Mouse (Mus musculus) ES-Bruce4 (cell line): ENCODE measurements around the gene Grid2. TPM values are rescaled to one million over a fixed set of nuclear protein-coding genes. Genes with fewer than 3 reads are reported as not detected.

ENCODE experiments used
- H3K27ac ChIP-seq: 2 replicates; pipeline ENCODE4 v1.5.1; 2012; ENCODE audit warnings: low read length, inconsistent platforms; ENCODE audit not compliant: insufficient read depth
- H3K27me3 ChIP-seq: 2 replicates; pipeline ENCODE4 v1.6.1; 2012; ENCODE audit warnings: mild to moderate bottlenecking, low read length, inconsistent platforms; ENCODE audit not compliant: control insufficient read depth, poor library complexity, insufficient read depth, severe bottlenecking
- H3K36me3 ChIP-seq: 2 replicates; pipeline ENCODE4 v1.6.1; 2012; ENCODE audit warnings: inconsistent platforms, mild to moderate bottlenecking, low read length, moderate library complexity; ENCODE audit not compliant: control insufficient read depth, poor library complexity, insufficient read depth, severe bottlenecking
- H3K4me1 ChIP-seq: one replicate; pipeline ENCODE4 v1.8.1; 2011; ENCODE audit warnings: low read length; ENCODE audit not compliant: control insufficient read depth, insufficient read depth
- H3K4me3 ChIP-seq: 2 replicates; pipeline ENCODE4 v1.5.1; 2011; ENCODE audit warnings: low read depth, mild to moderate bottlenecking, low read length
- H3K9ac ChIP-seq: 2 replicates; pipeline ENCODE4 v1.6.1; 2012; ENCODE audit warnings: low read depth, mild to moderate bottlenecking, inconsistent platforms; ENCODE audit not compliant: poor library complexity, severe bottlenecking
- H3K9me3 ChIP-seq: replicated peaks from 2 replicates; pipeline ENCODE4 v1.6.1; 2012; ENCODE audit warnings: mild to moderate bottlenecking, low read length, inconsistent platforms; ENCODE audit not compliant: control insufficient read depth, poor library complexity, insufficient read depth, severe bottlenecking
- CTCF ChIP-seq: IDR thresholded peaks from one replicate; pipeline ENCODE4 v1.8.1; 2011; ENCODE audit warnings: low read depth, low read length
- EP300 ChIP-seq: IDR thresholded peaks from 2 replicates; pipeline ENCODE4 v1.6.1; 2011; ENCODE audit warnings: low read depth, low read length; ENCODE audit not compliant: insufficient read depth
- POLR2A ChIP-seq: IDR thresholded peaks from one replicate; pipeline ENCODE4 v1.8.1; 2011; ENCODE audit warnings: low read length; ENCODE audit not compliant: insufficient read depth
- polyA plus RNA-seq: library from polyadenylated mRNA; stranded (reverse); fragments of >200 nt; gene quantifications from 2 replicates; pipeline ENCODE4 v1.2.4, GENCODE M21; 2011; ENCODE audit warnings: low read depth; ENCODE audit not compliant: missing spikeins, insufficient read depth, insufficient read length

Grid2 gene
- polyA plus RNA-seq, 1 experiment, result 0.15 TPM

GRCm38 (mm10) chr6:64046732-64047131, 791.1 kb downstream of the Grid2 start:
- no peaks in the 10 kb centered on the region for H3K9me3 ChIP-seq
- H3K27ac ChIP-seq, result no peak overlapping the region
- TF ChIP-seq EP300 (no peak), POLR2A (no peak), CTCF (no peak)
- no peak overlapping the region for H3K4me3 ChIP-seq
- no peaks in the 10 kb centered on the region for H3K36me3 ChIP-seq
- H3K27me3 ChIP-seq, result no peaks in the 10 kb centered on the region
- H3K9ac ChIP-seq, result no peak overlapping the region
- H3K4me1 ChIP-seq, result no peaks in the 10 kb centered on the region

- no peaks in the 10 kb centered on the region for H3K4me1 ChIP-seq
Observed at GRCm38 (mm10) chr6:64047950-64048349, 792.3 kb downstream of the Grid2 start.

GRCm38 (mm10) chr6:64063858-64064257, 808.2 kb downstream of the Grid2 start:
- no peaks in the 10 kb centered on the region for H3K9me3 ChIP-seq
- TF ChIP-seq EP300, result no peak
- TF ChIP-seq POLR2A, result no peak
- no peak for TF ChIP-seq CTCF
- no peak overlapping the region for H3K9ac ChIP-seq
- no peaks in the 10 kb centered on the region for H3K36me3 ChIP-seq
- H3K27ac ChIP-seq, result no peak overlapping the region
- no peaks in the 10 kb centered on the region for H3K27me3 ChIP-seq
- no peaks in the 10 kb centered on the region for H3K4me1 ChIP-seq
- H3K4me3 ChIP-seq, result no peak overlapping the region

More at GRCm38 (mm10) chr6:64047950-64048349, 792.3 kb downstream of the Grid2 start:
- Histone ChIP-seq H3K36me3 (no peaks in the 10 kb centered on the region), H3K27ac (no peak overlapping the region), H3K4me3 (no peak overlapping the region), H3K27me3 (no peaks in the 10 kb centered on the region), H3K9me3 (no peaks in the 10 kb centered on the region), H3K9ac (no peak overlapping the region)
- no peak for TF ChIP-seq POLR2A
- no peak for TF ChIP-seq CTCF
- no peak for TF ChIP-seq EP300

GRCm38 (mm10) chr6:64064704-64065103, 809.0 kb downstream of the Grid2 start:
- Histone ChIP-seq H3K9ac (no peak overlapping the region), H3K4me3 (no peak overlapping the region), H3K36me3 (no peaks in the 10 kb centered on the region), H3K27ac (no peak overlapping the region), H3K27me3 (no peaks in the 10 kb centered on the region), H3K4me1 (no peaks in the 10 kb centered on the region), H3K9me3 (no peaks in the 10 kb centered on the region)
- TF ChIP-seq POLR2A, result no peak
- no peak for TF ChIP-seq EP300
- no peak for TF ChIP-seq CTCF

- H3K27me3 ChIP-seq, result no peaks in the 10 kb centered on the region
- no peaks in the 10 kb centered on the region for H3K36me3 ChIP-seq
- TF ChIP-seq POLR2A (no peak), CTCF (no peak), EP300 (no peak)
- H3K9me3 ChIP-seq, result no peaks in the 10 kb centered on the region
- H3K4me1 ChIP-seq, result no peaks in the 10 kb centered on the region
- no peak overlapping the region for H3K4me3 ChIP-seq
- H3K27ac ChIP-seq, result no peak overlapping the region
- H3K9ac ChIP-seq, result no peak overlapping the region
Observed at GRCm38 (mm10) chr6:64073406-64073805, 817.7 kb downstream of the Grid2 start.

GRCm38 (mm10) chr6:64077911-64078310, 822.2 kb downstream of the Grid2 start:
- TF ChIP-seq POLR2A (no peak), EP300 (no peak), CTCF (no peak)
- Histone ChIP-seq H3K36me3 (no peaks in the 10 kb centered on the region), H3K27ac (no peak overlapping the region), H3K27me3 (no peaks in the 10 kb centered on the region), H3K9me3 (no peaks in the 10 kb centered on the region), H3K4me3 (no peak overlapping the region), H3K4me1 (no peaks in the 10 kb centered on the region), H3K9ac (no peak overlapping the region)
